Mouse (Mus musculus): Measurements from ENCODE around the gene Sec14l2. TPM values are rescaled to one million over a fixed set of nuclear protein-coding genes. Genes with fewer than 3 reads are reported as not detected.
A peak's percentile ranks its signal among the peaks of the same experiment; 100 is the strongest.

The Sec14l2 gene
- polyA plus RNA-seq, 2 experiments, result 4.5 to 9.5 TPM

DNA sequence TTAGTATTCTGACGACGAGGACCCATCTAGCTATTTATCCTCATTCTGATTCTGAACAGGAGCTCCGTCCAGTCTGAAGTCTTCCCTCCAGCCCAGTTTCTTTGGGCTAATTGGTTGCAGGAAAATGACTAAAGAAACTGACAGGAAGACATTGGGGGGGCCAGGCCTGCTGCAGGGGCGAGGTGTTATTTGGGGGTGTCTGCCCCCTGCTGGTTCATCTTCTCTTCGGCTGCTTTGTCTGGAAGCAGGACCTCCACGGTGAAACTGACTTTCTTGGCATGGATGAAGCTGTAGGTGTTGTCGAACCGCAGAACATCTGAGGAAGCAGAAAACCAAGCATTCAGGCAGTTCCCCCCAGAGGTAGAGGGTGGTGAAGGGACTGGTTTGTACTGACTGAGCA is 25.1 kb downstream of the Sec14l2 start:
- no peaks in the 10 kb centered on the region for H3K27me3 ChIP-seq (ENCODE audit: control insufficient read depth, insufficient read depth, low read length)
- H3K27ac ChIP-seq, result no peak overlapping the region
- TF ChIP-seq EP300 (IDR thresholded peaks at IDR 0.05; ENCODE audit: low read depth), result no peak
- peak; percentile 52 for TF ChIP-seq CTCF (IDR thresholded peaks at IDR 0.05; ENCODE audit: low read depth)
- no peak for ATAC-seq (ENCODE audit: insufficient read depth)
- peaks cover 13 to 24% of the 10 kb centered on the region in 2 experiments for H3K4me1 ChIP-seq (replicated peaks; ENCODE audit: control insufficient read depth in 2 of 2, insufficient read depth in 2 of 2, low read length in 1 of 2)
- 64% methylated on average over 8 of the region's 8 CpGs for WGBS (ENCODE audit: insufficient replicate concordance)
- DNase-seq (ENCODE audit: low read depth in 3 of 3, low spot score in 3 of 3), result no peak
- H3K4me2 ChIP-seq (ENCODE audit: low read depth), result no peak overlapping the region
- no peaks in the 10 kb centered on the region for H3K9me3 ChIP-seq (ENCODE audit: control insufficient read depth, low read length)
- peaks cover 1% of the 10 kb centered on the region for H3K36me3 ChIP-seq (replicated peaks; ENCODE audit: control insufficient read depth, insufficient read depth, low read depth)
- H3K4me3 ChIP-seq (ENCODE audit: insufficient read depth in 1 of 2, low read depth in 2 of 2, low read length in 2 of 2), result no peak overlapping the region
- H3K9ac ChIP-seq (replicated peaks), result no peak overlapping the region

DNA sequence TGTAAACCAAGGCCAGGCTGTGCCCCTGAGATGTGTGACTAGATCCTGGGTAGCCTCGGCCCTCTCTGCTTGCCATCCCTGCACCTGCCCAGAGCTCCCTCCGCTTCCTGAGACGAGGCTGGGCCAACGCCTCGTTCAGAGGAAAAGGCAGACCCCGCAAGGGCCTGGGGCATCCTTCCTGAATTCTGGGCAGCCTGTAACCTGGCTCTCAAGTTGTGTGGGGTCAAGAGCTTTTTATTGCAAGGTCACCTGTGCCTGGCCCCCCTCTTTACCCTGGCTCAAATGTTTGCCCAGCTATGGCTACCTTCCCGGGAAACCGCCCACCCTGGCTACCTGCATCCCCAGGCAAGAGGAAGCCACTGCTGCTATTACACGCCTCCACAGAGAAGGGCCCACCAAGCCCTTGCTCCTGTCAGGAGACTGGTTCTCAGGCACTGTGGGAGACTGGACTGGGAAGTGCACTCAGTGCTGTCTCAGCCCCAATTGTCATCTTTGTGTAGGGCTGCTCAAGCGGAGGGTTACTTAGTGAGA is 26.1 kb downstream of the Sec14l2 start:
- Histone ChIP-seq H3K27me3 (ENCODE audit: control insufficient read depth, insufficient read depth, low read length) (no peaks in the 10 kb centered on the region), H3K4me1 (replicated peaks; ENCODE audit: control insufficient read depth in 2 of 2, insufficient read depth in 2 of 2, low read length in 1 of 2) (peaks cover 13 to 24% of the 10 kb centered on the region in 2 experiments), H3K9ac (replicated peaks) (peak overlapping the region; percentile 67), H3K27ac (peak overlapping the region; percentile 84), H3K4me3 (ENCODE audit: insufficient read depth in 1 of 2, low read depth in 2 of 2, low read length in 2 of 2) (peak overlapping the region; percentile 57 to 65), H3K4me2 (ENCODE audit: low read depth) (peak overlapping the region; percentile 85), H3K36me3 (replicated peaks; ENCODE audit: control insufficient read depth, insufficient read depth, low read depth) (peaks cover 9% of the 10 kb centered on the region), H3K9me3 (ENCODE audit: control insufficient read depth, low read length) (no peaks in the 10 kb centered on the region)
- ATAC-seq (ENCODE audit: insufficient read depth), result peak; percentile 10; the same call in 1 of the 2 replicates
- TF ChIP-seq CTCF (IDR thresholded peaks at IDR 0.05; ENCODE audit: low read depth), result no peak
- no peak for TF ChIP-seq EP300 (IDR thresholded peaks at IDR 0.05; ENCODE audit: low read depth)
- WGBS (ENCODE audit: insufficient replicate concordance), result 26% methylated on average over 10 of the region's 10 CpGs
- DNase-seq (ENCODE audit: low read depth in 3 of 3, low spot score in 3 of 3), result no peak

DNA sequence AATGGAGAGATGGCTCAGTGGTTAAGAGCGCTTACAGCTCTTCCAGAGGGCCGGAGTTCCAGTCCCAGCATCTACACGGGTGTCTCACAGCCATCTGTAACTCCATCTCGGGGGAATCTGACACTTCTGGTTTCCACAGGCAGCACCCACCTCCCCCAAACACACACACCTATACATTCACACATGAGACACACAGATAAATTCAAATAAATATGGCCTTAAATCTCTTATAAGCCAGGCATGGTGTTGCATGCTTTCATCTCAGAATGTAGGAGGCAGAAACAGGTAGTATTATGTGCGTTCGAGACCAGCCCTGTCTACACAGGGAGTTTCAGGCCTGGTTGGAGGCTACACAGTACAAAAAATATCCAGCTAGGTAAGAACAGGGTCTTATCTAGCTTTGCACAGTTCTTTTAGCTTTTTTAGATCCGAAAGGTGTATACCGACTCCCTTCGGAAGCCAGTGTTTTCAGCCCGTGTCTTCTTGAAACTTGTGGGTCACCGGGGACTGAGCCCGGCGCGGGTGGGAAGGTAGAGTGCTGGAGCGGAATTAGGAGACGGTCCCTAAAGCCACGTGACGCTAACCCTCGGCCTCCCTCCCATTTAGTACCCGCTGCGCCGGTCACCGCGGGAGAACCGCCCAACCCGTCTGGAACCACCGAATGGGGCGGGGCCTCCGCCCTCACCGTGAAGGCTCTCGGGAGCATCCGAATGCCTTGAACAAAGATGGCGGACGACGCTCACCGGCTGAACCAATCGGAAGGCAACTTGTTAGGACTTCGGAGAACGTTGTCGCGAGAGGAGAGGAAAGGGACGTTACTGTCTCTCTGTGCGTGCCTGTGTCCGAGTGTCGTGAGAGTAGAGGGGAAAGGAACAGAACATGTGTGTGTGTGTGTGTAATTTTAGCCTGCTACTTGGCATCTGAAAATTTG is 26.9 kb downstream of the Sec14l2 start:
- Histone ChIP-seq H3K9ac (replicated peaks) (peak overlapping the region; percentile 67), H3K4me3 (ENCODE audit: insufficient read depth in 1 of 2, low read depth in 2 of 2, low read length in 2 of 2) (peak overlapping the region; percentile 57 to 91), H3K27ac (peak overlapping the region; percentile 84), H3K9me3 (ENCODE audit: control insufficient read depth, low read length) (no peaks in the 10 kb centered on the region; the same call in 1 of the 2 replicates), H3K4me1 (replicated peaks; ENCODE audit: control insufficient read depth in 2 of 2, insufficient read depth in 2 of 2, low read length in 1 of 2) (peaks cover 13 to 24% of the 10 kb centered on the region in 2 experiments), H3K36me3 (replicated peaks; ENCODE audit: control insufficient read depth, insufficient read depth, low read depth) (peaks cover 17% of the 10 kb centered on the region), H3K27me3 (ENCODE audit: control insufficient read depth, insufficient read depth, low read length) (no peaks in the 10 kb centered on the region), H3K4me2 (ENCODE audit: low read depth) (peak overlapping the region; percentile 85)
- ATAC-seq (ENCODE audit: insufficient read depth), result peak; percentile 90
- DNase-seq (ENCODE audit: low read depth in 3 of 3, low spot score in 3 of 3), result peak; percentile 99
- WGBS (ENCODE audit: insufficient replicate concordance), result 2% methylated on average over 45 of the region's 45 CpGs
- TF ChIP-seq CTCF (IDR thresholded peaks at IDR 0.05; ENCODE audit: low read depth) (no peak), EP300 (IDR thresholded peaks at IDR 0.05; ENCODE audit: low read depth) (peak; percentile 63)

DNA sequence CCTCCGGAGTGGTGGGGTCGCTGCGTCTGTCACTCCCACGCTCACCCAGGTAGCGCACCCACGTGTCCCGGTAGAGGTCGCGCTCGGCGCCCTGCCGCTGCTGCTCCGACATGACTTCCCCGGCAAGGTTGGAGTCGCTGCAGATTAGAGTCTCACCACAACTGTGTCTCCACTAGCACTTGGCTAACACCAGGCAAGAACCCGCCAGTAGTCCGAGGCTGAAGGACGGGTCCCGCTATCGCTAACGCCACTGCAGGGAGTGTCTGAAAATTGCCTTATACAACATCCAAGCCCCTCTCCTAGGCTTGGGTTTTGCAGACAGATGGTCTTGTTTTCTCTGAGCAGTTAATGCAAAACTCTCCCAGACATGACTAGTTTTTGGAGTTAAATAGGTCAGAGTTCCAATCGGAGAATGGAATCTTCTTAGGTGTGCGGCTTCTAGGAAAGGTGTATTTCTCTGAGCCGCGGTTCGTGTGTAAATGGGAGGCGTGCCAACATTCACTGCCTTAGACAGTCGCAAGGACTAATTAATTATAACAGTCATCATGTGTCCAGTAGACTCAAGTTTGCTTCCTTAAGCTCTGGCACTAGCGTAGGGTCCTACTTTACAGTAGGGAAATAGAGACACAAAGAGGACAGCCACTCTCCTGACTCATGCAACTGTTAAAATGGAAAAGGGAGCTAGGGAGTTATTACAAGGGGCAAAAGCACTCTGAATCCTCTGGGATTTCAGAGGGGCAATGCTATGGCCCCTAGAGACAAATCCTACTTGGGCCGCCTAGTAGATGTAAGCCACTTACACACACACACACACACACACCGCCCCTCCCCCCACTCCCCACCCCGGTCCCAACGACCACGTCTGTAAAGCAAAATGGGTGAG is 27.8 kb downstream of the Sec14l2 start, which contains the start of gene Mtfp1:
Gene Mtfp1, minus strand, starts transcription at position 275 of the 883 bp plus-strand sequence.
- TF ChIP-seq CTCF (IDR thresholded peaks at IDR 0.05; ENCODE audit: low read depth) (peak; percentile 38), EP300 (IDR thresholded peaks at IDR 0.05; ENCODE audit: low read depth) (no peak)
- 5% methylated on average over 34 of the region's 34 CpGs for WGBS (ENCODE audit: insufficient replicate concordance)
- no peaks in the 10 kb centered on the region for H3K27me3 ChIP-seq (ENCODE audit: control insufficient read depth, insufficient read depth, low read length)
- H3K36me3 ChIP-seq (replicated peaks; ENCODE audit: control insufficient read depth, insufficient read depth, low read depth), result peaks cover 21% of the 10 kb centered on the region
- peak; percentile 19; the same call in 1 of the 2 replicates for ATAC-seq (ENCODE audit: insufficient read depth)
- peak within 1 kb of the TSS; percentile 67 for H3K27ac ChIP-seq
- H3K9ac ChIP-seq (replicated peaks), result peak within 1 kb of the TSS; percentile 62
- peak; percentile 52 to 62 (median 55) for DNase-seq (ENCODE audit: low read depth in 3 of 3, low spot score in 3 of 3)
- peaks cover 13 to 24% of the 10 kb centered on the region in 2 experiments for H3K4me1 ChIP-seq (replicated peaks; ENCODE audit: control insufficient read depth in 2 of 2, insufficient read depth in 2 of 2, low read length in 1 of 2)
- H3K4me3 ChIP-seq (ENCODE audit: insufficient read depth in 1 of 2, low read depth in 2 of 2, low read length in 2 of 2), result peak within 1 kb of the TSS; percentile 57 to 91
- H3K9me3 ChIP-seq (ENCODE audit: control insufficient read depth, low read length), result no peaks in the 10 kb centered on the region; the same call in 1 of the 2 replicates
- H3K4me2 ChIP-seq (ENCODE audit: low read depth), result peak within 1 kb of the TSS; percentile 85
